Mouse (Mus musculus) forebrain, embryonic 12.5 days (tissue): ENCODE results near the gene Lpar1. TPM values are rescaled to one million over a fixed set of nuclear protein-coding genes. Genes with fewer than 3 reads are reported as not detected.

Experiments
- ATAC-seq: fragments of 200-750 bp; cut with Nextera tagmentation; 2 replicates; pipeline ENCODE4 v1.8.0; 2017; ENCODE audit warnings: moderate TSS enrichment; ENCODE audit not compliant: low FRiP score
- H3K27ac ChIP-seq: fragments of 300-500 bp; sonication (generic); 2 replicates; pipeline ENCODE4 v1.5.1; 2016; ENCODE audit warnings: mild to moderate bottlenecking
- H3K27me3 ChIP-seq: fragments of 300-500 bp; sonication (generic); 2 replicates; pipeline ENCODE4 v1.6.1; 2016; ENCODE audit warnings: mild to moderate bottlenecking
- H3K36me3 ChIP-seq: fragments of 300-500 bp; sonication (generic); replicated peaks from 2 replicates; pipeline ENCODE4 v1.6.1; 2016; ENCODE audit warnings: mild to moderate bottlenecking
- H3K4me1 ChIP-seq: fragments of 300-500 bp; sonication (generic); 2 replicates; pipeline ENCODE4 v1.6.1; 2016
- H3K4me2 ChIP-seq: fragments of 300-500 bp; sonication (generic); 2 replicates; pipeline ENCODE4 v1.6.1; 2016; ENCODE audit warnings: mild to moderate bottlenecking, moderate library complexity
- H3K4me3 ChIP-seq: fragments of 300-500 bp; sonication (generic); replicated peaks from 2 replicates; pipeline ENCODE4 v1.5.1; 2016; ENCODE audit warnings: mild to moderate bottlenecking
- H3K9ac ChIP-seq: fragments of 300-500 bp; sonication (generic); 2 replicates; pipeline ENCODE4 v1.6.1; 2016; ENCODE audit warnings: mild to moderate bottlenecking
- H3K9me3 ChIP-seq: fragments of 300-500 bp; sonication (generic); 2 replicates; pipeline ENCODE4 v1.6.1; 2016
- WGBS: fragments of 180-500 bp; shearing (Covaris S2); methylation state at CpG from one replicate; pipeline ENCODE4 v1.1.7; 2016; 5-methylcytosine and 5-hydroxymethylcytosine counted together
- polyA plus RNA-seq: library from polyadenylated mRNA; unstranded; fragments of >200 nt; fragmentation: Nextera tagmentation; extraction: Ambion mirVana; gene quantifications from 2 replicates; pipeline ENCODE4 v1.2.1, GENCODE M21; 2016

The Lpar1 gene
- polyA plus RNA-seq, 1 experiment from 2014 or later = 50.2 TPM

- H3K27me3 ChIP-seq = no peaks in the 10 kb centered on the region
- H3K36me3 ChIP-seq = no peaks in the 10 kb centered on the region
- H3K9ac ChIP-seq = no peak overlapping the region
- peaks cover 12% of the 10 kb centered on the region for H3K4me1 ChIP-seq
- no peak overlapping the region for H3K4me2 ChIP-seq
- no peak overlapping the region for H3K27ac ChIP-seq
- no peaks in the 10 kb centered on the region for H3K9me3 ChIP-seq
- ATAC-seq = no peak
- H3K4me3 ChIP-seq = no peak overlapping the region
- WGBS = 46% methylated on average over 3 of the region's 3 CpGs
Measured at GRCm38 (mm10) chr4:58499241-58499640, 54.5 kb downstream of the Lpar1 start.

GRCm38 (mm10) chr4:58498734-58499133 is 55.0 kb downstream of the Lpar1 start:
- H3K4me2 ChIP-seq = no peak overlapping the region
- WGBS = 71% methylated on average over 6 of the region's 6 CpGs
- H3K4me3 ChIP-seq = no peak overlapping the region
- H3K36me3 ChIP-seq = no peaks in the 10 kb centered on the region
- H3K9me3 ChIP-seq = no peaks in the 10 kb centered on the region
- H3K27ac ChIP-seq = no peak overlapping the region
- ATAC-seq = no peak
- H3K4me1 ChIP-seq = peaks cover 12% of the 10 kb centered on the region
- no peak overlapping the region for H3K9ac ChIP-seq
- H3K27me3 ChIP-seq = no peaks in the 10 kb centered on the region

- Histone ChIP-seq H3K36me3 (no peaks in the 10 kb centered on the region), H3K4me2 (no peak overlapping the region), H3K9ac (no peak overlapping the region), H3K4me3 (no peak overlapping the region), H3K4me1 (peaks cover 12% of the 10 kb centered on the region), H3K27ac (no peak overlapping the region), H3K27me3 (no peaks in the 10 kb centered on the region), H3K9me3 (no peaks in the 10 kb centered on the region)
- WGBS = 88% methylated on average over 4 of the region's 4 CpGs
- no peak for ATAC-seq
Measured at GRCm38 (mm10) chr4:58497284-58497683, 56.4 kb downstream of the Lpar1 start.

- Histone ChIP-seq H3K4me1 (peaks cover 12% of the 10 kb centered on the region), H3K27ac (no peak overlapping the region), H3K4me2 (no peak overlapping the region), H3K9me3 (no peaks in the 10 kb centered on the region), H3K36me3 (no peaks in the 10 kb centered on the region), H3K4me3 (no peak overlapping the region), H3K27me3 (no peaks in the 10 kb centered on the region), H3K9ac (no peak overlapping the region)
- ATAC-seq = no peak
- WGBS = 79% methylated on average over 8 of the region's 8 CpGs
Measured at GRCm38 (mm10) chr4:58496743-58497142, 57.0 kb downstream of the Lpar1 start.

GRCm38 (mm10) chr4:58491742-58492141 is 62.0 kb downstream of the Lpar1 start:
- H3K36me3 ChIP-seq = no peaks in the 10 kb centered on the region
- 86% methylated on average over 3 of the region's 3 CpGs for WGBS

GRCm38 (mm10) chr4:58490374-58490773 is 63.3 kb downstream of the Lpar1 start:
- Histone ChIP-seq H3K4me1 (no peaks in the 10 kb centered on the region), H3K36me3 (peaks cover 6% of the 10 kb centered on the region), H3K4me3 (no peak overlapping the region), H3K4me2 (no peak overlapping the region), H3K9ac (no peak overlapping the region), H3K9me3 (no peaks in the 10 kb centered on the region), H3K27me3 (no peaks in the 10 kb centered on the region), H3K27ac (no peak overlapping the region)
- ATAC-seq = no peak
- WGBS = 88% methylated on average over 4 of the region's 4 CpGs

More at GRCm38 (mm10) chr4:58491742-58492141, 62.0 kb downstream of the Lpar1 start:
- H3K27ac ChIP-seq = no peak overlapping the region
- H3K27me3 ChIP-seq = no peaks in the 10 kb centered on the region
- no peak overlapping the region for H3K9ac ChIP-seq
- H3K4me2 ChIP-seq = no peak overlapping the region
- no peak for ATAC-seq
- H3K4me3 ChIP-seq = no peak overlapping the region
- H3K4me1 ChIP-seq = no peaks in the 10 kb centered on the region
- H3K9me3 ChIP-seq = no peaks in the 10 kb centered on the region

- Histone ChIP-seq H3K9me3 (no peaks in the 10 kb centered on the region), H3K4me1 (no peaks in the 10 kb centered on the region), H3K27ac (no peak overlapping the region), H3K4me2 (no peak overlapping the region), H3K9ac (no peak overlapping the region), H3K36me3 (peaks cover 9% of the 10 kb centered on the region), H3K27me3 (no peaks in the 10 kb centered on the region), H3K4me3 (no peak overlapping the region)
- WGBS = 93% methylated on average over 1 of the region's 1 CpGs
- no peak for ATAC-seq
Measured at GRCm38 (mm10) chr4:58478564-58478963, 75.1 kb downstream of the Lpar1 start.

GRCm38 (mm10) chr4:58477691-58478090 is 76.0 kb downstream of the Lpar1 start:
- no peak overlapping the region for H3K4me3 ChIP-seq
- no peak for ATAC-seq
- H3K4me1 ChIP-seq = no peaks in the 10 kb centered on the region
- H3K9me3 ChIP-seq = no peaks in the 10 kb centered on the region
- H3K9ac ChIP-seq = no peak overlapping the region
- WGBS = 94% methylated on average over 8 of the region's 8 CpGs
- peaks cover 5% of the 10 kb centered on the region for H3K36me3 ChIP-seq
- H3K4me2 ChIP-seq = no peak overlapping the region
- no peak overlapping the region for H3K27ac ChIP-seq
- no peaks in the 10 kb centered on the region for H3K27me3 ChIP-seq

- H3K4me3 ChIP-seq = no peak overlapping the region
- ATAC-seq = no peak
- no peak overlapping the region for H3K9ac ChIP-seq
- no peak overlapping the region for H3K4me2 ChIP-seq
- H3K4me1 ChIP-seq = 0 out of 2 replicates have a peak, but pooled peaks cover 2% of the 10 kb centered on the region
- no peaks in the 10 kb centered on the region for H3K27me3 ChIP-seq
- no peaks in the 10 kb centered on the region for H3K9me3 ChIP-seq
- 42% methylated on average over 4 of the region's 4 CpGs for WGBS
- no peak overlapping the region for H3K27ac ChIP-seq
- H3K36me3 ChIP-seq = no peaks in the 10 kb centered on the region
Measured at GRCm38 (mm10) chr4:58471203-58471910, 82.3 kb downstream of the Lpar1 start.

- Histone ChIP-seq H3K9ac (no peak overlapping the region), H3K27me3 (no peaks in the 10 kb centered on the region), H3K4me1 (0 out of 2 replicates have a peak, but pooled peaks cover 2% of the 10 kb centered on the region), H3K4me2 (no peak overlapping the region), H3K9me3 (no peaks in the 10 kb centered on the region), H3K4me3 (no peak overlapping the region), H3K27ac (no peak overlapping the region), H3K36me3 (no peaks in the 10 kb centered on the region)
- no peak for ATAC-seq
- WGBS = 92% methylated on average over 5 of the region's 5 CpGs
Measured at GRCm38 (mm10) chr4:58469651-58470592, 83.8 kb downstream of the Lpar1 start.

- Histone ChIP-seq H3K4me2 (no peak overlapping the region), H3K27ac (no peak overlapping the region), H3K9ac (no peak overlapping the region), H3K27me3 (no peaks in the 10 kb centered on the region), H3K4me1 (0 out of 2 replicates have a peak, but pooled peaks cover 2% of the 10 kb centered on the region), H3K4me3 (no peak overlapping the region), H3K9me3 (no peaks in the 10 kb centered on the region), H3K36me3 (no peaks in the 10 kb centered on the region)
- WGBS = 89% methylated on average over 7 of the region's 7 CpGs
- no peak for ATAC-seq
Measured at GRCm38 (mm10) chr4:58469035-58469434, 84.7 kb downstream of the Lpar1 start.

- H3K9me3 ChIP-seq = no peaks in the 10 kb centered on the region
- no peak for ATAC-seq
Measured at GRCm38 (mm10) chr4:58465586-58465985, 88.1 kb downstream of the Lpar1 start.

More at GRCm38 (mm10) chr4:58465586-58465985, 88.1 kb downstream of the Lpar1 start:
- no peak overlapping the region for H3K9ac ChIP-seq
- no peaks in the 10 kb centered on the region for H3K36me3 ChIP-seq
- WGBS = 87% methylated on average over 5 of the region's 5 CpGs
- H3K4me2 ChIP-seq = no peak overlapping the region
- H3K27ac ChIP-seq = no peak overlapping the region
- no peaks in the 10 kb centered on the region for H3K27me3 ChIP-seq
- no peaks in the 10 kb centered on the region for H3K4me1 ChIP-seq
- no peak overlapping the region for H3K4me3 ChIP-seq
